Mouse (Mus musculus) liver, adult (tissue): ENCODE results near the gene Lrp5.

Experiments used
- GATA4 ChIP-seq: IDR thresholded peaks from 2 replicates; pipeline ENCODE4 v1.6.1; 2014; ENCODE audit warnings: mild to moderate bottlenecking, low read length; ENCODE audit not compliant: insufficient replicate concordance

Lrp5 gene

DNA sequence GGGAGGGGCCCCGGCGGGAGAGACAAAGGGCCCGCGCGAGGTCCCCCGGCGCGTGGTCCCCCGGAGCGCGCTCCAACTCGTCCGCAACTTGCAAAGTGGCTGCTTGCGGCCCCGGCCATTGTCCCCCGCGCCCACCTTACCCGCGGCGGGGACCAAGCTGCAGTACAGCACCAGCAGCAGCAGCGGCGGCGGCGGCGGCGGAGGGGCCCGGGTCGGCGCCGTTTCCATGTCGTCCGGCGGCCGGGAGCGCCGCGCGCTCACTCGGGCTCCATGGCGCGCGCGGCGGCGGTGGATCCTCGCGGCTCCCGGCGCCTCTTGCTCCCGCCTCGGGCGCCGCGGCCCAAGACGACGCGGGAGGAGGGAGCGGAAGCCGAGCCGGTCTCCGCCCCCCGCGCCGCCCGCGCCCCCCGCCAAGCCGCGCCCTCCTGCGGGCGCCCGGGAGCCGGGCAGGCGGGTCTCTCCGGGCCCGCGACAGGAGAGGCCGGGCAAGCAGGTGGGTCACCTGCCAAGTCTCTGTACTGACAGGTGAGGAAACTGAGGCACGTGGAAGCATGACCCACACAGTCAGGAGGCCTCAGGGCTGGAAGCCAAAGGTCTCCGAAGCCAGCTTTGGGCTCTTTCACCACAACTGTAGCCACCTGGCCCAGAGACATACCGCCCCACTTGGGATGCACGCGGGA is at the start of gene Lrp5:
Lrp5 (minus strand) TSS at position 350 of the 680 bp plus-strand sequence.
- TF ChIP-seq GATA4, result no peak

GRCm38 (mm10) chr19:3736001-3736400 is 49.6 kb upstream of the Lrp5 start:
- no peak for TF ChIP-seq GATA4

- no peak for TF ChIP-seq GATA4
Observed at GRCm38 (mm10) chr19:3730781-3731646, 44.6 kb upstream of the Lrp5 start.

- no peak for TF ChIP-seq GATA4
Observed at GRCm38 (mm10) chr19:3728901-3729300, 42.5 kb upstream of the Lrp5 start.

DNA sequence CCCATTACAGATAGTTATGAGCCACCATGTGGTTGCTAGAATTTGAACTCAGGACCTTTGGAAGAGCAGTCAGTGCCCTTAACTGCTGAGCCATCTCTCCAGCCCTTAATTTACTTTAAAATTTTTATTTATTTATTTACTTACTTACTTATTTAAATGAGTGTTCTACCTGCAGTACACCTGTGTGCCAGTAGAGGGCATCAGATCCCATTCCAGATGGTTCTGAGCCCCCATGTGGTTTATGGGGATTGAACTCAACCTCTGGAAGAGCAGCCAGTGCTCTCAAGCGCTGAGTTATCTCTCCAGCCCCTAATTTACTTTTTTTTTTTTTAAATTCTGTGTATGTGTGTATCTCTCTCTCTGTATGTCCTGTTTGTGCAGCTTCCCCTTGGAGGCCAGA is 38.4 kb upstream of the Lrp5 start:
- TF ChIP-seq GATA4, result no peak

DNA sequence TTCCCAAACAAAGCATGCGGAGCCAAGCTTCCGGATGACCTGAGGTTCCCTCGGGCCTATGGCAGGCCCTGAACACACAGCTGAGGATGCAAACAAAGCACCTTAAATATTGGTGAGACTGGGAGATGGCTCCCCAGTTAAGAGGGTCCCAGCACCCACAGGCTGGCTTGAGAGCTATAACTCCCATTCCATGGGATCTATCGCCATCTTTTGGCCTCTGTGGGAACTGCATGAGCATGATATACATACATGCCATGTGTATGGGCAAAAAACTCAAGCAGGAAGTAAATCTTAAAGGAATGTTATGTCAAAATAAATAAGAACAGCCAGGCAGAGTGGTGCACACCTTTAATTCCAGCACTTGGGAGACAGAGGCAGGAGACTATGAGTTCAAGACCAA is 37.5 kb upstream of the Lrp5 start:
- TF ChIP-seq GATA4, result no peak

DNA sequence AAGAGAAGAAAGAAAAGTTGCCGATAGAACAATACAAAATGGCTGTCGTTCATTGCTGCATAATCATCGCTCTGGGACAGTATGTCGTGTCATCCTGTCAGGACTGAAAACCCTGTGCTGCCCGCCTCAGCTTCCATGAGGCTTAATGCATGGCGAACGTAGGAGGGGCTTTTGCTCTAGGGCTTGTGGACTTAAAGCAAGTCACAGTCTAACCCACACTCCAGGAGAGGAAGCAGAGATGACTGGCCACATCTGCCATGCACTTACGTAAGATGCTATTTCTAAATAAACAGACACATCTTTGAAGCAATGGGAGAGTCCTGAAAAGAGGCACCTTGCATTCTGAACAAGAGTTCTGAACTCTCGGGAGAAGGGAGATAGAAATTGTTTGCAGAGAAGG is 36.8 kb upstream of the Lrp5 start:
- TF ChIP-seq GATA4, result no peak

DNA sequence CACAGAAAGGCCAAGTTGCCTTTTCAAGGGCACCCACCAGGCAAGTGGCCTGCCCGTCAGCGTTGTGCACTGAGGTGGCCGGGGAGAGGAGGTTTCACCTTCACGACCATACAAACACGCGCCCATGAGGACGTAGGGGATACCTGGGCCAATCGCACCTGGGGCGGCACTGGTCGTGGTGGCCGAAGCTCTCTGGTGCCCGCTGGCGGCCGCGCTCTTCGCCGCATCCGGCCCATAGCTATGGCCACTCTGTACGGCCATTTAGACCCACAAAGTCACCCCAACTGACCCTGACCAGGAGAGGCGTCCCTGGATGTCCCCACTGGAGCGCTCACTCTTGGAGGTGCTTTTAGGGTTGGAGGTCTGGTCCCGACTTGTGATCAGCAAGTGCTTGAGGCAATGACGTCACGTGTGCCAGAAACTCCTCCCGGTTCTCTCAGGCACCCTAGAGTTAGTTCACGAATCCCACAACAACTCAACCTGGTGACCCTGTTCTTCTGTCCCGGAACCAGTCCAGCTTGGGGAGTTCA is 33.1 kb upstream of the Lrp5 start:
- no peak for TF ChIP-seq GATA4

GRCm38 (mm10) chr19:3718481-3719361 is 32.4 kb upstream of the Lrp5 start:
- TF ChIP-seq GATA4, result no peak

GRCm38 (mm10) chr19:3714381-3714780 is 28.0 kb upstream of the Lrp5 start:
- no peak for TF ChIP-seq GATA4

DNA sequence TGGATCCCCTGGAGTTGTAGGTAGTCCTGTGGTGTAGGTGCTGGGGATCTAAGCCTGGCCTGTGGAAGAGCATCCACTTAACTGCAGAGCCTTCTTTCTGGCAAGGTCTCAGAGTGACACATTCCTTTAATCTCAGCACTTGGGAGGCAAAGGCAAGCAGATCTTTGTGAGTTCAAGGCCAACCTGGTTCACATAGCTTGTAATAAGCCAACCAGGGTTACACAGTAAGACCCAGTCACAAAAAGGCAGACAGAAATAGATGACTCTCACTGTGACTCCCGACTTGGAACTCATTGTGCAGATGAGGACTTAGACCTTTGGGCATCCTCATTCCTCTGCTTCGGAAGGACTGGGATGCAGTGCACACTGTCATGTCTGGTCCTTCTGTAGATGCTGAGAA is 24.1 kb upstream of the Lrp5 start:
- TF ChIP-seq GATA4, result no peak

DNA sequence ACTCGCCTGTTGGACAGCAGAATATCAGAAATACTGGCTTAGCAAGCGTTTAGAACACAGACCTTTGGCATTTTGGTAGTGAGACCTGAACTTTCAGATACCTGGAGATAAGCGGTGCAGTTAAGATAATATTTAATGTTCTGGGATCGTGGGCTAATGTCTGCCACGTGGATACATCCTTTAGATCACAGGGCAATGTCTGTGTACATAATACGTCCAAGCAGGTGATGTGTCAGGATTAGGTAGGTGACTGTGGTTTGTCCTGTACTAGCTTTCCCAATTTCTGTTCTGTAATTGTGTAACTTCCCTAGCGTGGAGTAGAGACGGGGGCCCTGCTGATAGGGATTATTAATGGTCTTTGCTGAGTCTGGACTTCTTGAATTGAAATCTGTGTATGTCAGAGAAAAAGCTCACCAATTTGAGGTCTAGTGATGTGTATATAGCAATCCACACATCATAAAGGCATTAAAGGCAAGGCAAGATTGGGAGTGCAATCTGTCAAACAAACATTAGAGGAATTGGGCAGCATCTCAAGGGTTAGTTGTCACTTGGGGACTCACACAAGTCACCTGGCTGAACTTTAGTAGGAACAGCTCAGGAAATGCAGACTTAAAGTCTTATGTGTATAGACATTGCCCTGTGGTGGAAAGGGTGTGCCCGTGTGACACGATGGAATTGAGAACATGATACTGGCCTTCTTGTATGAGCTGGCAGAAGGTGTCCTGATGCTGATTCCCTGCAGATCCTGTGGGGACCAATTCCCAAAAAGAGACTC is 22.8 kb upstream of the Lrp5 start:
- TF ChIP-seq GATA4, result peak; percentile 96

- TF ChIP-seq GATA4, result no peak
Observed at GRCm38 (mm10) chr19:3708078-3709012, 22.0 kb upstream of the Lrp5 start, which contains the start of gene 1810055G02Rik. TSS of gene 1810055G02Rik (plus strand) at chr19:3708293.

- no peak for TF ChIP-seq GATA4
Observed at GRCm38 (mm10) chr19:3707553-3707952, 21.2 kb upstream of the Lrp5 start.

GRCm38 (mm10) chr19:3706258-3706657 is 19.9 kb upstream of the Lrp5 start:
- TF ChIP-seq GATA4, result no peak
